Mouse (Mus musculus) cerebellum, adult 11 months (tissue): ENCODE data around the gene Il10rb.
"Not testable (repeated sequence)": the region's sequence is repeated elsewhere in the genome, so short reads cannot be mapped to it uniquely, and the experiment has no call there.

Experiments
- DNase-seq: peaks from one replicate; pipeline ENCODE4 v3.0.0; 2022

Gene Il10rb

DNA sequence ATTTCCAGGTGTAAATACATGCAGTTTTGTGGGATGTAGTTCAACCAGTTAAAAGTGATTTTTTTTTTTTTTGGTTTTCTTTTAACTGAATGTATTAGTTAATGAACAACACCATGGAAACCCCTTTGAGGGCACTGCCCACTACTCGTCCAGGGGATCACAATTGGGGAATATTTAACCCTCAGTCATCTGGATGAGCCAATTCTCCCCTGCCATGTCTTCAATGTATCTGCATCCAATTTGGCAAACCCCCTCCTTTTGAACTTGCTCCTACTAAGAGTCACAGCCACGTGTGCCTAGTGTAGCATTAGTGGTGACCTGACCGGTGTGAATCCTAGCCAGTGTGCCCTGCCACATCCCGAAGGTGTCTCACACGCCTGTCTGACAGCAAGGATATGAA, 12.6 kb downstream of the Il10rb start:
- DNase-seq = no peak

GRCm38 (mm10) chr16:91425816-91426215, 19.9 kb downstream of the Il10rb start:
- no peak for DNase-seq

DNA sequence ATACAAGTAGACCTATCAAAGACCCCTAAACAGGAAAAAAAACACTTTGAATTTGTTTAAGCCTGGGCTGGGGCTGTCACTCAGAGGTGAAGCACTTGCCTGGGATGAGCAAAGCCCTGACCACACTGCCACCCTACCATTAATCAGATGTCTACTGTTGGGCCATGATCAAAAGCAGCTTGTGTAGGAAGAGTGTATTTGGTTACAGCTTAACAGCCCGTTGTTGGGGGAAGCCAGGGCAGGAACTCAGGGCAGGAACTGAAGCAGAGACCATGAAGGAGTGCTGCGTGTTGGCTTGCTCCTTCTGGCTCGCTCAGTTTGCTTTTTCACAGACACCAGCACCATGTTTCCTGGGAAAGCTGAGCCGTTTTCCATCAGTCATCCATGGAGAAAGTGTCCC, 20.6 kb downstream of the Il10rb start:
- no peak for DNase-seq

DNA sequence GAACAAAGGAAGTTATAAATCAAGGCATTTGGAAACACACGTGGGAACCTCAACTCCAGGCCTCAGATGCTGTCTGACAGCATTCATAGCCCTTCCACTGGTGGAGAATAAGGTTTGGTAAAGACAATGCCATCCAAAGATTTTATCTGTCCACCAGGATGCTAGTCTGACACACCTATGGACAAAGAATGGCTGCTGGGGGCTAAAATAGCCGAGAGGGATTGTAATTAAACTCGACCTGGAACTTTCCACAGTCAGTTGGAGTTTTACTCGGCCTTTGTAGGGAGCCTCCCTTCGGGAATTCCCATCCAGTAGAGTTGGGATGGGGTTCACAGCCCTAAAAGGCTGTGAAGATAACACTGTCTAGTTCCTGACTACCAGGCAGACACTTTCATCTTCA, 21.5 kb downstream of the Il10rb start:
- DNase-seq = no peak

DNA sequence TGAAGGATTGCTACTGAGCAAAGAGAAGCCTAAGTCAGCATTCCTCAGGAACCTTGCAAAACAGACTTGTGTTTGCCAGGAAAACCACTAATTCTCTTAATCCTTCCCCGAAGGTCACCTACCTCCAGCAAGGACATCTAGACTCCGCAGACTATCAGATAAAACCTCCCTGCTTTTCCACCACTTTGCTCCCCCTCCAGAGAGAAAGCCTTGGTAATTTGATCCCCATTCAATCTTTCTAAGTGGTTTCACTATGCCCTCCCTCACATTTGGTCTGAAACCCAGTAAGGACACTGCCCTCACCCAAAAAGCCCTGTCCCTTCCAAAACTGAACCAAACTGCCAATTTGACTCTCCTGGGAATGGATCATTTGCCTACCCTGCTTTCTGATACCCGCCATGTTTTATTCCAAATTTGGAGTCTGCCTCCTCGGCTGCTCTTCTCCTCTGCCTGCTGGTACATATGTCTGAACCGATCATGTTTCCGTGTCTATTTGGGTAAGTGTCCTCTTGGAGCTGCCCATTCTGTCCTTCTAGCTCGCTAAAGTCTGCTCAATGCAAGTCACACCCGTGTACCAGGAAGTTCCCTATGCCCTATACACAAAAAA, 22.4 kb downstream of the Il10rb start:
- DNase-seq = no peak

DNA sequence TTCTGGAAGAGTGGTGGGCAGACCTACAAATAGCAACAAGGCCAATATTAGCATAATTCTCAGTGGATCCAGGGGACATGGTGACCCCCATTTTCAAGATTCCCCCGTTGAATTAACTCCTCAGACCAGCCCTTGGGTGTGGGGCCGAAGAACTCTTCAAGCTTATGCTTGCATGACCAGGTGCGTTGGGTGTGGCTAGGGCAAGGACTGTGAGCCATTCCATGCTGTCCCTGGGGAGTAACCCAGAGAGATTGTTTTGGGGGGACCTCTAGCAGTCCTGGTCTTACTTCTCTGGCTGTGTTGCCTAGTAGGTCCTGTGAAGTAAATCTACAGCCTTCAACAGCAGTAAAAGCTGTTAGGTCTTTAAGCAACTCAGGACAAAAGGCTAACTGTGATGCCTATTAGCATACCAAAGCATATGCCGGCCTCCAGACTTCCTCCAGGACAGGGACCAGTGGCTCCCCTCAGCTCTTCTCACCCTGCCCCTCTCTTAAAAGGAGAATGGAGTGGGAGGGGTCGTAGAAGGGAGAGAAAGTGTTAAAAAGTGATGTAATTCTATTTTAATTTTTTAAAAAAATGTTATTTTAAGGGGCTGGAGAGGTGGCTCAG, 26.9 kb downstream of the Il10rb start:
- DNase-seq = no peak

- DNase-seq = no peak
Measured at GRCm38 (mm10) chr16:91433329-91433933, 27.5 kb downstream of the Il10rb start.

- no peak for DNase-seq
Measured at GRCm38 (mm10) chr16:91434119-91434518, 28.2 kb downstream of the Il10rb start.

DNA sequence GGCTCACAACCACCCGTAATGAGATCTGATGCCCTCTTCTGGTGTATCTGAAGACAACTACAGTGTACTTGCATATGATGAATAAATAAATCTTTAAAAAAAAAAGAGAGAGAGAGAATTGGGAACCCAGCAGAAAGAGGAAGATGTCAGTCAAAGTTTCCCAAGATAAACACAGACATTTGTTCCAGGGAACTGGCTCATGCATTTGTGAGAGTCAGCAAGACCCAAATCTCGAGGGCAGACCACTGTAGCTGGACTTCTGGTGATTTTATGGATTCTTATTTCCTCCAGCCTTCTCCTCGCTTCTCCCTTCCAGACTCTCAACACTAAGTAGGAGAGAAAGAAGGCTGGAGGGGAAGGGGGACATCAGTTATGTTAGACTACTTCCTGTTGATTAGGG, 32.1 kb downstream of the Il10rb start:
- no peak for DNase-seq

DNA sequence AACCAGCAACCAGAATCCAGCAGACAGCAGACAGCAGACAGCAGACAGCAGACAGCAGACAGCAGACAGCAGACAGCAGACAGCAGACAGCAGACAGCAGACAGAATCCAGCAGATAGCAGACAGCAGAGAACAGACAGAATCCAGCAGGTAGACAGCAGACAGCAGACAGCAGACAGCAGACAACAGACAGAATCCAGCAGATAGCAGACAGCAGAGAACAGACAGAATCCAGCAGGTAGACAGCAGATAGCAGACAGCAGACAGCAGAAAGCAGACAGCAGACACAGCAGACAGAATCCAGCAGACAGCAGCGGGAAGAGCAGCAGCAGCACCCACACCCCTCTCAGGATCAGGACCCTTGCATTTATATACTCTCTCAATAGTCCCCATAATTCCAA, 32.6 kb downstream of the Il10rb start:
- not testable (repeated sequence) for DNase-seq

DNA sequence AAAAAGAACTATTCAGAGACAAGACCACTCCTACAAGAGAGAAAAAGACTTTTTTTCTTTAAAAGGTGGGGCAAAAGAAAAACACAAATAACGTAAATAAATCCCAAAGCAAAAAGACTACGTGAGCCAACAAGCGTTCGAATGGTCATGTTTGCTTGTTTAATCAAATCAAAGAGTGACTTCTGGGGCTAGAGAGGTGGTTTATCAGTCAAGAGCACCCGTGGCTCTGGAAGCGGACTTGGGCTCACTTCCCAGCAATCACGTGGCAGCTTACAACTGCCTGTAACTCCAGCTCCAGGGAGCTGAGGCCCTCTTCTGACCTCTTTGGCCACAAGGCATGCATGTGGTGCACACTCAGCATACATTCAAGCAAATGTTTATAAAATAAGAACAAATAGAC, 35.4 kb downstream of the Il10rb start:
- DNase-seq = no peak

DNA sequence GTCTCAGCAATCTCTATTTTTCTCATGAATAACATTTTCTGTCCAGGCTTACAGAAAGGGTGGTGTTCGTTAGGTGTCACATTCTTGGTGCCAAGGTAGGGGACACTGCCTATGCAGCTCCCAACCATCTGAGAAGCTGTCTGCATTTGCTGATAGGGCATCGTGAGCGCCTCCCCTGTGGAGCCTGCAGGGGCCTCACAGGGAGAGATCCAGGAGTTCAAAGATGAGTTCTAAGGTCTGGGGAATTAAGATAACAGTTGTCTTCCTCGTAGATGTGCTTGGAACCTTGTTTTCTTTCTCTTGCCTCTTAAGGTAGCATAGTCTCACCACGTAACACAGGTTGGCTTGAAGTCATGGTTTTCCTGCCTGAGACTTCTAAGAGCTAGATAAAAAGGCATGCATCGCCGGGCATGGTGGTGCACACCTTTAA, 35.9 kb downstream of the Il10rb start:
- no peak for DNase-seq

DNA sequence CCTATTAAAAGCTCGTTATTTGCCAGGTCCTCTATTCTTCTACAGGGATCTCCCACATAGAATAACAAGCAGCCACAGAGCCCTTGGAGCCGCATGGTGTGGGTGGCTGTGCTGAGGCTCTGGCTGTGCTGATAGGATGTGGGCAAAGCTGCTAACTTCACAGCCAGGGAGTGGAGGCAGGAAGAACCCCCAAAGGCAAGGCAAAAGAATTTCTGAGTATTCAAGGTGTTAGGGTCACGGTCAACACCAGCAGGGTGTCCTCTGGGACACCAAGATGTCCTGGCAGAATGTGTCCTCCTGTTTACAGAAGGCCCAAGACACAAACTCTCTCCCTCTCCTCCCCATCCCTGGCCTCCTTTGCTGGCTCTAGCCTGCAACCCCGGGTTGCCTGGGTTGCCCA, 36.5 kb downstream of the Il10rb start:
- DNase-seq = no peak

- no peak for DNase-seq
Measured at GRCm38 (mm10) chr16:91443211-91443611, 37.2 kb downstream of the Il10rb start.

DNA sequence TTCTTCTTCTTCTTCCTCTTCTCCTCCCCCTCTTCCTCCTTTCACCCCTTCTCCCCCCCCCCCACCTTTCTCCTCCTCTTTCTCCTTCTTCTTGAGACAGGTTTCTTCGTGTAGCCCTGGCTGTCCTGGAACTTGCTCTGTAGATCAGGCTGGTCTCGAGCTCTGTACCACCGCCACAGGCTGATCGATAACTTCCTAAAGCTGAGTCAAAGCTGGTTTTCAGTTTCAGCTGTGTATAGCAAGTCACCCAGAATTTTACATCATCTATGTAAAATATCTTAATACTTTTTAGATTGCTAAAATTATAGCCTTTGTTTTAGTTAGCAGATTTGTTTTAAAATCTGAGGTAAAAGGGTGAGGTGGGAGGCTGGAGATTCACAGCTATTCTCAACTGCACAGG, 38.9 kb downstream of the Il10rb start:
- no peak for DNase-seq

DNA sequence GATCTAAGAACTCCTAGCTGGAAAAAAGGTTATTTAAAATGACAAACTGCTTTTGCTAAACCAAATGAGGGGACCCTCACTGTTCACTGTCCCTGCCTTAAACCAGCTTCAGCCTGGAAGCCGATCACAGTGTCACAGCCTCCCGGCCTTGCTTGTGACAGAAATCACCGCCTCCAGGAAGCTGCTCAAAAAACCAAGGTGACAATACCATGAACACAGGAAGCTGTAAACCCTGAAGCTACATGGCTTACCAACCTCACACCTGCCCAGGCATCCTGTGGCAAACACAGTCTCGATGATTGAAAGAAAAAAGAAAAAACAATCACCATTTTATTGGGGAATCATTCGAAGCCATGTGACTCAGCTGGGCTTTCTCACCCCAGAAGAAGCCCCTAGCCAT, 39.6 kb downstream of the Il10rb start:
- DNase-seq = no peak

DNA sequence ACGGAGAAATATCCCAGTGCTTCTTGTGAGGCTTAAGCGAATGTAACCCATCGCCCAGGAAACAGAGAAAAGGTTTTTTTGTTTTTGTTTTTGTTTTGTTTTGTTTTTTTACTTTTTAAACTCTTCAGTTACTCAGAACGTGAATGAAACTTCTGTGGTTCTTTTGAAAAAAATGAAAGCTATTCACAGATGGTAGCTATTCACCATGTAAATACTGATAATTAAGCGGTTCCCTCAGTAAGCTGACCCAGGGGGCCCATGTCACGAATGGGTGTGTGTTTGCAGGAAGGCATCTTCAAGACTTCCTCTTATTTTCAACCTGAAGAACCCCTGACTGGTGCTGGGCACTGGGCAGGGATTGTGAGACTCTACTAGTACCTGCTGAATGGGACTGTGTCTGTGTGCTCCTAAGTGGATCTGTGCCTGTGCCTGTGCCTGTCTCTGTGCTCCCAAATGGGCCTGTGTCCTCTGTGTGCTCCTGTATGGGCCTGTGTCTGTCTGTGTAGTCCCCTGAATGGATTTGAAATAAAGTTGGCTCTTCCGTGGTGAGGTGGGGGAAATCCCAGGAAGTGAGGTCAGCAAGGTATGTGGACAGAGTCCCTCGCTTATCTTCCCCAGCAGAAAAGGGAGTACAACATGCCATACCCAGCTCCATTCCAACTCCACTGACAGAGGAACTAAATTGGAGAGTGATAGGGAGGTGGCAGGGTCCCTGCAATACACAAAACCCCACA, 41.0 kb downstream of the Il10rb start:
- DNase-seq = no peak

- no peak for DNase-seq
Measured at GRCm38 (mm10) chr16:91447512-91447900, 41.5 kb downstream of the Il10rb start.

GRCm38 (mm10) chr16:91448088-91448487, 42.1 kb downstream of the Il10rb start:
- no peak for DNase-seq

DNA sequence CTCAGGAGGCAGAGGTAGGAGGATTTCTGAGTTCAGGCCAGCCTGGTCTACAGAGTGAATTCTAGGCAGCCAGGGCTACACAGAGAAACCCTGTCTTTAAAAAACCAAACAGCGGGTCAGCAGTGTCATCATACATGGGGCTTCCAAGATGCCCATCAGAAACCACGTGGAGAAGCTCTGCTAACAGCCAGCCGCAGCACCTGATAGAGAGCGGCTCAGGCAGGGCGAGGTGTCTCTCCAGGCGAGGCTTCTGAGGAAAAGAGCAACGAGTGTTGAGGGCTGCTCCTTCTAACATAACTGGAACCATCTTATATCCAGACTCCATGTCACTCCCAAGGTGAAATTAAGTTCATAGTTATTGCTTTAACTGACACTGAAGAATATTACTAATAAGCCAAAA, 42.9 kb downstream of the Il10rb start:
- DNase-seq = no peak

DNA sequence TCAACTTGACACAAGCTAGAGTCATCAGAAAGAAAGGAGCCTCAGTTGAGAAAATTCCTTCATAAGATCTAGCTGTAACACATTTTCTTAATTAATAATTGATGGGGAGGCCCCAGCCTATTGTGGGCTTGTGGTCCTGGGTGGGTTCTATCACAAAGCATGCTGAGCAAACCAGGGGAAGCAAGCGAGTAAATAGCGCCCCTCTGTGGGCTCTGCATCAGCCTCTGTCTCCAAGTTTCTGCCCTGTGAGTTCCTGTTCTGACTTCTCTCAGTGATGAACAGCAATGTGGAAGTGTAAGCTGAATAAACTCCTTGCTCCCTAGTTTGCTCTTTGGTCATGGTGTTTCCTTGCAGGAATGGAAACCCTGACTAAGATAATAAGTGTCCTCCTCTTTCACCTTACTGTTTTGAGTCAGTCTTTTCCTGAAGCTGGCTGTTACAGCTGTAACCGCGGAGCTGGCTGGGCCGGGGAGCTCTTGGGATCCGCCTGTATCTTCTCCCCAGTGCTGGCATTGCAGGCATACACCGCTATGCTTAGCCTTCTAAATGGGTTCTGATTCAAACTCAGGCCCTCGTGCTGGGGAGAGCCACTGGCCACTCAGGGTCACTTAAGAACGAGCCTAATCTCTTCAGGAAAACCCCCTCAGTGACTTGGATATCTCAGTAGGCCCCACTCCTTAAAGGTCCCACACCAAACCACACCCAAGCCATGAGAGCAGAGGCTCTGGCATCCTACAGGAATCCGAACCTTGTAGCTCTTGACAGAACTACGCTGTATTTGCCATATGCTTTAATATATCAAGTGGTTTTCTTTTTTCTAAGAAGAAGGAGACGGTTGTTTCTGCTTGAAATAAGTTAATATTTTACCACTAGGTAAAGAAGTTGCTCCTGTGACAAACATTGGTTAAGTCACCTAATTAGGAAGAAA, 44.4 kb downstream of the Il10rb start:
- no peak for DNase-seq

GRCm38 (mm10) chr16:91451949-91452348, 46.0 kb downstream of the Il10rb start:
- DNase-seq = no peak

- no peak for DNase-seq
Measured at GRCm38 (mm10) chr16:91452363-91452896, 46.5 kb downstream of the Il10rb start.
